Mouse (Mus musculus) embryo, embryonic 11 days (tissue): ENCODE measurements at regions not wholly inside any gene's neighbourhood (a gene's known extent, or its start where the extent isn't known, plus 50 kb on each side); places are given as distances from the start of the nearest gene placed in this dataset.

ENCODE experiments used
- DNase-seq: peaks from one replicate; pipeline ENCODE4 v3.0.0-alpha.2; 2015

- DNase-seq = no peak
Measured at GRCm38 (mm10) chr1:64195970-64196491, 73.9 kb upstream of the Klf7 start.

DNA sequence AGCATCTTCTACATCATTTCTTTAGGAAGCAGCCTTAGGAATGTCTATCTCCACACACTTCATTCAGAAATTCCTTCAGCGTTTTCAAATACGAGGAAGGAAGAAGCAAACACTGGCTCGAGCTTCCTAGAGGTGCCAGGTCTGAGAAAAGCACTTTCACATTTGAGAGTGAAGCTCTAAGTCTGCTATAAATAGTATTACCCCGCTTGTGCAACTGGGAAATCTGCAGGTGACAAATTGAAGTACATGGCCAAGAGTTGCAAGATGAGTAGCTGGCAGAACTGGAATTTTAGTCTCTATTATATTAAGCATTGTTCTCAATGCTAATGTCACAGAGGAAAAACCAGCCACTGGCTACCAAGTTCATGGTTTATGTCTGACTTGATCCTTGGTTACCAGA is 73.2 kb upstream of the Klf7 start:
- no peak for DNase-seq

- DNase-seq = peak; percentile 39
Measured at GRCm38 (mm10) chr1:64193150-64193838, 71.2 kb upstream of the Klf7 start.

GRCm38 (mm10) chr1:64192736-64193135 is 70.7 kb upstream of the Klf7 start:
- DNase-seq = no peak

GRCm38 (mm10) chr1:64191242-64192220 is 69.4 kb upstream of the Klf7 start:
- DNase-seq = peak; percentile 21

DNA sequence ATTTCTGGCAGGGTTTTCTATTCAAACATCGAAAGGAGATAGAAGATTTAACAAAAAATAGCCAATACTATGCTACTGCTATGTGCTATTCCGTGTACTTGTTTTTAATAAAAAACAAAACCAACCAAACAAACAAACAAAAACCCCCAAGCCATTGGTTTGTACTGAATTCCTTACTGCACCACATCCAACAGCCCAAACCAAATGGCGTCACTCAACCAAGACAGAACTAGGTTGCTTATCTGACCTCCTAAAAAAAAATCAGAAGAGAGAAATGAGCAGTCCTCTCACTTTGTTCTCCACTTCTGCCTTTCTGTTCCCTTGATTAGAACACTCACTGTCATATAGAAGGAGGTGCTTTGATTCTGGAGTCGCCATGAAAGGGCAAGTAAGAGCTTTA is 68.6 kb upstream of the Klf7 start:
- no peak for DNase-seq

GRCm38 (mm10) chr1:64190097-64190496 is 68.0 kb upstream of the Klf7 start:
- no peak for DNase-seq

GRCm38 (mm10) chr1:64189471-64189870 is 67.4 kb upstream of the Klf7 start:
- no peak for DNase-seq

DNA sequence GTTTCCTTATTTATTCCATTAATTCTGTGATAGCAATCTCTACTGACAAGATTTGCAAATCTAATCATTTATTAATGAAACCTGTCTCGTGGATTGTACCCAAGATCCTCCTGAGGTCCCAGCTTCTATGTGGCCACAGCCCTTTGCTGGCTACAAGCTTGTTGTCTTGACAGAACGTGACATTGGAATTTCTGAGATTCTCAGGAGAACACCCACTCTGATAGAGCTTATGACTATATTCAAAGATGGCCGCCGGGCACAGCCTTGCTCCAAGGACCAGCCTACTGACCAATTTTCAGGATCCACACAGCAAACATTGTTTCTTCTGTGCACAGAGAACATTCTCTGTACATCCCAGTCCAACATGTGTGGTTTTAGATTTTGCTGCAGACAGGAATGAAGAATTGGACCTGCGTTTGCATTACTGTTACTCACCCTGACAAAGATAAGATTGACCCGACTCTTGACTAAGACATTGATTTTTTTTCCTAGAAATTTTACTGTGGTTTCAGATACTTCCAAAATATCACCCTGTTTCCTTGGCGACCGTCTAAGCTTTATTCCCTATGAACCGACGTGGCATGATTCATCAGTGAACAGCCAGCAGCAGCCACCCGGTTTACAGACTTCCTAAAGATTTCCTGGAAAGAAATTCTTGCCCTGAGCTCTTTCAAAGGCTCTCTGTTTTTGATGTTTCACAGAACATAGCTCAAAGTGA is 65.9 kb upstream of the Klf7 start:
- no peak for DNase-seq

GRCm38 (mm10) chr1:64173708-64174107 is 51.6 kb upstream of the Klf7 start:
- DNase-seq = peak; percentile 34

GRCm38 (mm10) chr1:64172122-64172521 is 50.0 kb upstream of the Klf7 start:
- DNase-seq = no peak
